Mouse (Mus musculus): ENCODE results near the gene Myl4. TPM values are rescaled to one million over a fixed set of nuclear protein-coding genes. Genes with fewer than 3 reads are reported as not detected.

The Myl4 gene
- polyA plus RNA-seq, 1 experiment from 2014 or later: 4.1 TPM

Other genes starting within 250 kb of the Myl4 start
- gene Kansl1, start 81.8 kb upstream of the Myl4 start, polyA plus RNA-seq (2014; fragmentation: Nextera tagmentation; extraction: Ambion mirVana): 30.2 and 37.4 TPM in 2 replicates
- 43.2 and 49.3 TPM in 2 replicates for gene Cdc27, start within 50 bp of the Myl4 start, polyA plus RNA-seq (2014; fragmentation: Nextera tagmentation; extraction: Ambion mirVana)
- gene Itgb3, start 57.3 kb downstream of the Myl4 start, polyA plus RNA-seq (2014; fragmentation: Nextera tagmentation; extraction: Ambion mirVana): 0.40 and 0.93 TPM in 2 replicates
- 0.80 and 0.87 TPM in 2 replicates for gene Gm11639, start 135.0 kb downstream of the Myl4 start, polyA plus RNA-seq (2014; fragmentation: Nextera tagmentation; extraction: Ambion mirVana)

All from neural tube, embryonic 14.5 days (tissue).